Mouse (Mus musculus) myocyte (in vitro differentiated cells): Measurements from ENCODE around the gene Gm5741. TPM values are rescaled to one million over a fixed set of nuclear protein-coding genes. Genes with fewer than 3 reads are reported as not detected.

Source experiments
- H3K27me3 ChIP-seq: one replicate; pipeline ENCODE4 v1.6.1; 2011; ENCODE audit not compliant: control insufficient read depth, insufficient read depth, insufficient read length
- H3K36me3 ChIP-seq: one replicate; pipeline ENCODE4 v1.6.1; 2011; ENCODE audit not compliant: control insufficient read depth, insufficient read depth
- H3K4me2 ChIP-seq: one replicate; pipeline ENCODE4 v1.6.1; 2011; ENCODE audit warnings: low read depth, control low read depth
- H3K4me3 ChIP-seq: one replicate; pipeline ENCODE4 v1.5.1; 2011; ENCODE audit warnings: mild to moderate bottlenecking, control low read depth, moderate library complexity
- H3K79me2 ChIP-seq: one replicate; pipeline ENCODE4 v1.6.1; 2011; ENCODE audit not compliant: control insufficient read depth, insufficient read depth
- H3ac ChIP-seq: one replicate; pipeline ENCODE4 v1.6.1; 2011; ENCODE audit not compliant: control insufficient read depth, insufficient read length
- CEBPB ChIP-seq: IDR thresholded peaks from 2 replicates; pipeline ENCODE4 v1.6.1; 2011; ENCODE audit warnings: mild to moderate bottlenecking, moderate library complexity; ENCODE audit not compliant: poor library complexity, insufficient read depth, severe bottlenecking
- E2F4 ChIP-seq: IDR thresholded peaks from one replicate; pipeline ENCODE4 v1.6.1; 2011; ENCODE audit warnings: mild to moderate bottlenecking, control low read depth, moderate library complexity; ENCODE audit not compliant: insufficient read depth
- MAX ChIP-seq: IDR thresholded peaks from one replicate; pipeline ENCODE4 v1.6.1; 2011; ENCODE audit warnings: low read depth, mild to moderate bottlenecking, control low read depth
- MYOD1 ChIP-seq, 3 experiments: IDR thresholded peaks; one replicate each; pipeline ENCODE4 v1.6.1; 2011; ENCODE audit warnings: control low read depth in 2 of 3, low read depth in 2 of 3, mild to moderate bottlenecking in 2 of 3, moderate library complexity in 1 of 3; ENCODE audit not compliant: insufficient read length in 2 of 3, control insufficient read depth in 1 of 3
- MYOG ChIP-seq, 3 experiments: IDR thresholded peaks; one replicate each; pipeline ENCODE4 v1.6.1; 2011; ENCODE audit warnings: control low read depth in 2 of 3, low read depth in 2 of 3, mild to moderate bottlenecking in 2 of 3; ENCODE audit not compliant: insufficient read length in 2 of 3, control insufficient read depth in 1 of 3, insufficient read depth in 1 of 3
- POLR2A ChIP-seq: IDR thresholded peaks from one replicate; pipeline ENCODE4 v1.6.1; 2011; ENCODE audit warnings: low read depth, mild to moderate bottlenecking, control low read depth, moderate library complexity; ENCODE audit not compliant: insufficient read length
- POLR2AphosphoS2 ChIP-seq: IDR thresholded peaks from one replicate; pipeline ENCODE4 v1.6.1; 2011; ENCODE audit warnings: low read depth, control low read depth; ENCODE audit not compliant: insufficient read length
- REST ChIP-seq: IDR thresholded peaks from one replicate; pipeline ENCODE4 v1.6.1; 2011; ENCODE audit warnings: mild to moderate bottlenecking, control low read depth, moderate library complexity; ENCODE audit not compliant: insufficient read depth, insufficient read length
- SRF ChIP-seq: IDR thresholded peaks from one replicate; pipeline ENCODE4 v1.6.1; 2011; ENCODE audit warnings: low read depth; ENCODE audit not compliant: control insufficient read depth, insufficient read length
- TCF12 ChIP-seq: IDR thresholded peaks from one replicate; pipeline ENCODE4 v1.6.1; 2011; ENCODE audit warnings: mild to moderate bottlenecking, control low read depth; ENCODE audit not compliant: poor library complexity, insufficient read depth, severe bottlenecking
- TCF3 ChIP-seq: IDR thresholded peaks from one replicate; pipeline ENCODE4 v1.6.1; 2011; ENCODE audit warnings: low read depth, control low read depth; ENCODE audit not compliant: insufficient read length
- USF1 ChIP-seq: IDR thresholded peaks from one replicate; pipeline ENCODE4 v1.6.1; 2011; ENCODE audit warnings: low read depth, mild to moderate bottlenecking, control low read depth, moderate library complexity
- polyA plus RNA-seq: library from polyadenylated mRNA; unstranded; fragments of >200 nt; fragmentation: generic; extraction: Trizol; gene quantifications from one replicate; pipeline ENCODE4 v1.2.1, GENCODE M21; 2012; ENCODE audit warnings: missing spikeins

Gene Gm5741
- polyA plus RNA-seq, 1 experiment, result 0.31 TPM

DNA sequence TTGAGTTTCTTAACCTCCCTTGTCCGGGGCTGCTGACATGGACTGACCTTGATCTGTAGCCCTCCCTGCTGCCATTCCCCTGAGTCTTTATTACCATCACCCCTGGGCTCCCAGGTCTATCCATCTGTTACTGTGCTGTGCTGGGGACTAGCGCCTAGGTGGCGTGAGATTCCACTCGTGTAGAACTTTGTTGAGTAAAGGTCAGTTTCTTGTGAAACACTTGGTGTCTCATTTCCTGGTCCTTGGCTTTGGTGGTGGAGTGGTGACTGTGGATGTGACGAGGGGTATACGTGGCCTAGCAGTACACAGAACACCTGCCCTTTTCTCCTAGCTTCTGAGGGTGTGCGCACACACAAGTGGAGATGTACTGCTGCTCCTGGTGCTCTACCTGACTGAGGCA, 10.4 kb downstream of the Gm5741 start:
- Histone ChIP-seq H3K4me3 (no peak overlapping the region), H3ac (no peak overlapping the region), H3K79me2 (no peaks in the 10 kb centered on the region), H3K4me2 (no peak overlapping the region), H3K27me3 (no peaks in the 10 kb centered on the region), H3K36me3 (peaks cover 7% of the 10 kb centered on the region)
- TF ChIP-seq E2F4 (no peak), CEBPB (no peak)

DNA sequence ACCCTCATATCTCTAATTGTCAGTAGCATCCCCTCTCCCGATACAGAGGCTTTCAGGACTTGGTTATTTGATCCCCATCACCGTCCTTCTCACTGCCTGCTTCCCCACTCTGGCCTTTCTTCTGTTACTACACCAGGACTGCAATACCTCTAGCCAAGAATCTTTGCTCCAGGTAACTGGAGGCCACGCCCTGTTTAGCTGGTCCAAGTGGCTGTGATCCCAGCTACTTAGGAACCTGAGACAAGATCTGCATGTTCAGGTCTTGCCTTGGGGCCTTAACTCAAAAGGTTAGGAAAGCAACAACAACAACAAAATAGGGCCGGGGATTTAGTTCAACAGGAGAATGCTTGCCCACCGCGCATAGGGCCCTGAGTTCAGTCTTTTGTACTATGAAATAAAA, 24.2 kb downstream of the Gm5741 start:
- Histone ChIP-seq H3K4me2 (no peak overlapping the region), H3K4me3 (no peak overlapping the region), H3ac (no peak overlapping the region), H3K36me3 (peaks cover 64% of the 10 kb centered on the region), H3K27me3 (no peaks in the 10 kb centered on the region), H3K79me2 (peaks cover 46% of the 10 kb centered on the region)
- no peak for TF ChIP-seq TCF3
- no peak for TF ChIP-seq CEBPB
- TF ChIP-seq REST, result no peak
- TF ChIP-seq POLR2AphosphoS2, result no peak
- TF ChIP-seq POLR2A, result no peak
- TF ChIP-seq MAX, result no peak
- no peak for TF ChIP-seq MYOG (IDR thresholded peaks at IDR 0.05; ENCODE audit: control insufficient read depth in 1 of 3, insufficient read depth in 1 of 3, insufficient read length in 2 of 3, low read depth in 2 of 3)
- TF ChIP-seq MYOD1 (IDR thresholded peaks at IDR 0.05; ENCODE audit: control insufficient read depth in 1 of 3, insufficient read length in 2 of 3, low read depth in 2 of 3), result no peak
- no peak for TF ChIP-seq USF1
- TF ChIP-seq E2F4, result no peak
- no peak for TF ChIP-seq TCF12
- no peak for TF ChIP-seq SRF

DNA sequence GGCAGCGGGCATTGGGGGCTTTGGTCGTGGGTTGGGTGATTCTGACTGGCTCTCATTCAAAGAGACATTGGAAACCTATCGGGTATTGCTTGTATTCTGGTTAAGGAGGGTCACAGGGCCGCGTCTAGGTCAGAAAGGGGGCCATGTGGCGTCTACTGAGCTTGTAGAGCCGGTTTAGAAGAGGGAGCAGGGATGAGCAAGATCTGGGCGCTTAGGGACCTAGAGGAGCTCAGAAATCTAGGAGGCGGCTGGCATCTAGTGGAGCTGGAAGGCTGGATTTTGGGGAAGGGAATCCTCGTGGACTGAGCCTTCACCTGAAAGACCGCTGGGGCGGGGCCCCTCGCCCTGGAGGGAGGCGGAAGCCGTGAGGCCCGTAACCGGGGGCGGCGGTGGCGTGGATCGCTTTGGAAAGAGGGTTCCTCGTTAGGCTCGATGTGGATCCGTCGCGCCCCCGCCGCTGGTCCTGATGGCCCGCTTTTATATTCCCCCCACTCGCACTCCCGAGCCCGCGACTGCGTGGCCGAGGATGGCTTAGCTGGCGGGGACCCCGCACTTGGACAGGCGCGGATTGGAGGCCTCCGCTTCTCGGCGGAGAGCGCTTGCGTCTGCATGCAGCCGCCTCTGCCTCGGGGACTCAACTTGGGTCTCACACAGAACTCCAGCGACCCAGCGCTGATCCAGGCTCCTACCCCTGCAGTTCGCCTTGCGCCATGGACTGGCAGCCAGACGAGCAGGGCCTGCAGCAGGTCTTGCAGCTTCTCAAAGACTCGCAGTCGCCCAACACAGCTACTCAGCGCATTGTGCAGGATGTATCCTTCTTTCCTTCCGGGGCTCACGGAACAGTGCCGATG, 29.9 kb downstream of the Gm5741 start:
- Histone ChIP-seq H3K79me2 (peaks cover 50% of the 10 kb centered on the region), H3K4me3 (peak overlapping the region; percentile 95), H3K27me3 (no peaks in the 10 kb centered on the region), H3K36me3 (peaks cover 26% of the 10 kb centered on the region), H3K4me2 (peak overlapping the region; percentile 70), H3ac (peak overlapping the region; percentile 42)
- TF ChIP-seq POLR2AphosphoS2, result peak; percentile 31
- no peak for TF ChIP-seq SRF
- TF ChIP-seq E2F4, result no peak
- no peak for TF ChIP-seq USF1

DNA sequence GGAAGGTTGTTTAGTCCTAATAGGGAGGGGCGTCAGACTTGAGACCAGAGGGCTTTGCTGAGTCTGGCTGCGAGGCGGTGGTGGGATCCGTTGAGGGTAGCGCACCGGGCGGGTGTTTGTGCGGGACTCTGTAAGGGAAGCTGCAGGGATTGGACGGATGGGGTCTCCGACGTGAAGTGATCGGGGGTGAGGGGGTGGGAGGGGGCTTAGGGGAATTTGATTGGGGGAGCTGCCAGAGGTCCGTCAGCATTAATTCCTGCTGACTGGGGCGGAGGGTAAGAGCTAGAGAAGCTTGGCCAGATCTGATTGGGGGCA, 30.5 kb downstream of the Gm5741 start:
- H3K4me2 ChIP-seq, result peak overlapping the region; percentile 70
- H3K36me3 ChIP-seq, result peaks cover 26% of the 10 kb centered on the region
- H3K4me3 ChIP-seq, result peak overlapping the region; percentile 95
- no peaks in the 10 kb centered on the region for H3K27me3 ChIP-seq
- H3K79me2 ChIP-seq, result peaks cover 52% of the 10 kb centered on the region
- H3ac ChIP-seq, result peak overlapping the region; percentile 42
- TF ChIP-seq POLR2AphosphoS2 (no peak), POLR2A (no peak), E2F4 (no peak), SRF (no peak), REST (no peak), TCF12 (no peak), MYOG (IDR thresholded peaks at IDR 0.05; ENCODE audit: control insufficient read depth in 1 of 3, insufficient read depth in 1 of 3, insufficient read length in 2 of 3, low read depth in 2 of 3) (no peak), MAX (no peak), TCF3 (no peak), MYOD1 (IDR thresholded peaks at IDR 0.05; ENCODE audit: control insufficient read depth in 1 of 3, insufficient read length in 2 of 3, low read depth in 2 of 3) (no peak), CEBPB (no peak), USF1 (no peak)

DNA sequence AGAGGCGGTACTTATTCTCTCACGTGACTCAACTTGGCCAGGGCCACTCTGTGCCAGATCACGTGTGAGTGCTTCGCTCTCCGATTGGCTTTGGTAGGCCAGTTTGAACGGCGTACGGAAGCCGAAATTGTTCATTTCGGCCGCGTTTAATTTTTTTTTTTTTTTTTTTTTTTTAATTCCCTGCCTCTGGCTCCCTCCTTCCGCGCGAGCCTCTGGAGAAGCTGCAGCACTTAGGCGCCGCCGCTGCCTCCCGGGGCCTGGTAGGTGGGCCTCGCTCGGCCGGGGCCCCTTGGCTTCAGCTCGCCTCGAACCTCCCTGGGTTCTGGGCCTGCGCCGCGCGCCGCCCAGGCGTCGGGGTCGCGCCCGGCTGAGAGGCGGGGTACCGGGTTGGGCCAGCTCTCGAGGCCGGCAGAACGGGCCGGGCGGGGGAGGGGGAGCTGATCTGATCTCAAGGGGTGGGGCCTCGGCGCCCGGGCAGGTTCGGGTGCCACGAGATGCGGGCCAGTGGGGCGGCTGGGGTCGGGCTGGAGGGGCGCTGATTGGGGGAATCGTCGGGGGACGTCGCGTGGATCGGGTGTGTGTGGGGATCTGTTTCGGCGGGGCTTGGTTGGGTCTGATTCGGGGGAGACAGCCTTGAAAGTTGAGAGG, 30.9 kb downstream of the Gm5741 start, which contains the start of gene Tnpo2:
Gene Tnpo2 (plus strand): TSS at position 198 of the 648 bp plus-strand sequence.
- H3K4me3 ChIP-seq, result peak within 1 kb of the TSS; percentile 95
- no peaks in the 10 kb centered on the region for H3K27me3 ChIP-seq
- peaks cover 52% of the 10 kb centered on the region for H3K79me2 ChIP-seq
- H3K4me2 ChIP-seq, result peak within 1 kb of the TSS; percentile 94
- TF ChIP-seq CEBPB (no peak), SRF (no peak), REST (no peak), USF1 (peak; percentile 97), POLR2A (peak; percentile 55), E2F4 (peak; percentile 25), MYOD1 (IDR thresholded peaks at IDR 0.05; ENCODE audit: control insufficient read depth in 1 of 3, insufficient read length in 2 of 3, low read depth in 2 of 3) (no peak), TCF3 (no peak), MAX (no peak), MYOG (IDR thresholded peaks at IDR 0.05; ENCODE audit: control insufficient read depth in 1 of 3, insufficient read depth in 1 of 3, insufficient read length in 2 of 3, low read depth in 2 of 3) (peak in 1 of 3 experiments; percentile 3), POLR2AphosphoS2 (peak; percentile 82), TCF12 (no peak)
- peak within 1 kb of the TSS; percentile 42 for H3ac ChIP-seq
- H3K36me3 ChIP-seq, result peaks cover 22% of the 10 kb centered on the region
